Mouse (Mus musculus): ENCODE results near the gene Igf2bp1. TPM values are rescaled to one million over a fixed set of nuclear protein-coding genes. Genes with fewer than 3 reads are reported as not detected.

Igf2bp1 gene
- 1.3 and 1.6 TPM in 2 replicates for polyA plus RNA-seq (2012; rRNA removed)

DNA sequence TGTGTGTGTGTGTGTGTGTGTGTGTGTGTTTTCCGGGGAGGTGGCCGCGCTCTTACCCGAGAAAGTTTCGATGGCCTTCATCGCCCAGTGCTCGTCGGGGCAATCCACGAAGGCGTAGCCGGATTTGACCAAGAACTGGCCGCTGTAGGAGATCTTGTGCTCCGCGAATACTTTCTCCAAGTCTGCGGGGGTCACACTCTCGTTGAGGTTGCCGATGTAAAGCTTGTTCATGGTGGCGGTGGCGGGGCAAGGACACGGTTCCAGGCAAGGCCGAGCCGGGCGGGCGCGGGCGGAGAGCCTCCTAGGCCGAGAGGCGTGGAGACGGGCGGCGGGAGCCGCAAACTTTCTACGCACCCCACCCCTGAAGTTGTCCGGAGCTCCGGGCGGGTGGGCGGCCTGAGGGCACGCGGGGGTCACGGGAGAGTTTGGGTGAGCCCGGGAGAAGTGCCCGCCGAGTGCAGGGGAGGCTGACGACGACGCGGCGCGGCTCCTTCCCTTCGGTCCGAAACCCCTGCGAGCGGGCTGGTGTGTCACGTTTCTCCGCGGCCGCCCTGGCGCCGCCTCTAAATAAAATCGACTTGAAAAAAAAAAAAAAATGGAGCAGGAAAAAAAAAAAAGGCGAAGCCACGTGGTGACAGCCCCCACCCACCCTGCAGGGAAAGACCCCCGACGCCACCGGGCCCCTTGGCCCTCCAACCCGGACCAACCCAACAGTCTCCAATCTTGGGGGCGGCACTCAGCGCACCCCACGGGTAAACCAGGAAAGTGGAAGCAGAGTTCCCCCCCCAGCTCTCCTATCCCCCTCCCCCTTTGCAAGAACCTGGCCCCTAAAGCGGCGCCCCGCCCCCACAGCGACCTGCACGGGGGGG lies at the start of gene Igf2bp1:
Igf2bp1 (minus strand) TSS at position 538 of the 869 bp plus-strand sequence.

DNA sequence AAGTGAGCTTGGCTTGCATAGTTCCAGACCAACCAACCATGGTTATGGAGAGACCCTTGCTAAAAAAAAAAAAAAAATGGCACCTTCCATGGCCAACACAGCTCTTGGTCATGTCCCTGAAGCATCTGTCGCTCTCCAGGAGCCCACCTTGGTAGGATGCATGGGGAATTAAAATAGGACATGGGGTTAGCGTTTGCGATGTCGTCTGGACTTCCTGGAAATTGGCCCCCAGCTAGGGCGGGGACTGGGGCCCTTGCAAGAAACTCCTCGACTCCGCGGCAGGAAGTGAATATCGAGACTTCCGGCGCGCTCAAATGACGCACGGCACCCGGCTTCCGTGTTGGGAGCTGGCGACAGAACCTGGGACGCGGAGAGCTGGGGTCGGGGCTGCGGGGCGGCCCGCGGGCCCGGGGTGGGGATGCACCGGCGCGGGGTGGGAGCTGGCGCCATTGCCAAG lies 28.9 kb upstream of the Igf2bp1 start, which contains the start of gene Snf8:
Snf8 (plus strand) TSS at position 290 of the 457 bp plus-strand sequence.

DNA sequence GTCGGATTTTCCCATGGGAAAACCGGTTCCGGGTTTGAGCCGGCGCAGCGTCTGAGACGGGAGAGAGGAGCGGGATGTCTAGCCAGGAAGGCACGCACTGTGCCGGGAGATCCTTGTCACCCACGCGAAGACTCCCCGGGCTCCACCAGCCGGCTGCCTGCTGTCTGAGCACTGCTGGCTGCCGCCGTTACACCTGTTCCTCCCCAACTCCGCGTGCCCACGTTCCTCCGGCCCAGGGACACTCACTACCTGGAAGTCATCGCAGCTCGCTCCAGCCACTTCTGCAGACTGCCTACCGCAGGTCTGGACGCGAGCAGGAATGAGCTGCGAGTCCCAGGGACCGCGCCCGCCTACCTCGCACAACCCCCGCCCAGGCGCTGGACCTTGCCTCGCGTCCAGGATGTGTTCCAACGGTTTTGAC lies 91.2 kb downstream of the Igf2bp1 start, which contains the start of gene B4galnt2:
B4galnt2 (minus strand) TSS at position 321 of the 421 bp plus-strand sequence.

Other genes with a start within 250 kb of the Igf2bp1 start
- gene Phospho1, start 181.4 kb downstream of the Igf2bp1 start, polyA plus RNA-seq (2012; rRNA removed), result 9.2 and 10.6 TPM in 2 replicates
- 16.3 and 16.7 TPM in 2 replicates for gene Gngt2, start 168.7 kb downstream of the Igf2bp1 start, polyA plus RNA-seq (2012; rRNA removed)
- 7.0 and 7.3 TPM in 2 replicates for gene Abi3, start 163.5 kb downstream of the Igf2bp1 start, polyA plus RNA-seq (2012; rRNA removed)
- gene B4galnt2, start 91.0 kb downstream of the Igf2bp1 start, polyA plus RNA-seq (2012; rRNA removed), result 0.07 and 0.09 TPM in 2 replicates
- gene Gip, start 18.6 kb upstream of the Igf2bp1 start, polyA plus RNA-seq (2012; rRNA removed), result 0.13 TPM in 1 of 2 replicates, not detected in the other
- gene Snf8, start 28.9 kb upstream of the Igf2bp1 start, polyA plus RNA-seq (2012; rRNA removed), result 19.2 and 21.1 TPM in 2 replicates
- 17.2 and 17.3 TPM in 2 replicates for gene Ube2z, start 59.4 kb upstream of the Igf2bp1 start, polyA plus RNA-seq (2012; rRNA removed)
- 340 and 367 TPM in 2 replicates for gene Atp5g1, start 69.7 kb upstream of the Igf2bp1 start, polyA plus RNA-seq (2012; rRNA removed)
- gene Calcoco2, start 106.0 kb upstream of the Igf2bp1 start, polyA plus RNA-seq (2012; rRNA removed), result not detected in 2 replicates
- gene Ttll6, start 127.8 kb upstream of the Igf2bp1 start, polyA plus RNA-seq (2012; rRNA removed), result 0.02 TPM in 1 of 2 replicates, not detected in the other
- not detected in 2 replicates for gene Hoxb13, start 188.4 kb upstream of the Igf2bp1 start, polyA plus RNA-seq (2012; rRNA removed)

Measured in liver, embryonic 18 days (tissue).